Mouse (Mus musculus) MEL (cell line): ENCODE measurements at regions not wholly inside any gene's neighbourhood (a gene's known extent, or its start where the extent isn't known, plus 50 kb on each side); places are given as distances from the start of the nearest gene placed in this dataset.

Source experiments
- CTCF ChIP-seq, 3 experiments: IDR thresholded peaks in 2 of 3; conservative IDR thresholded peaks in 1 of 3; 2 replicates each; pipeline ENCODE4 v1.5.1; 2011 to 2012; ENCODE audit warnings: low read length in 3 of 3, low read depth in 2 of 3, mild to moderate bottlenecking in 2 of 3, improper control_type of control experiment in 1 of 3, inconsistent platforms in 1 of 3, mixed read lengths in 1 of 3, moderate library complexity in 1 of 3; ENCODE audit not compliant: control insufficient read depth in 1 of 3, insufficient read depth in 1 of 3, poor library complexity in 1 of 3, severe bottlenecking in 1 of 3
- E2F4 ChIP-seq: IDR thresholded peaks from 2 replicates; pipeline ENCODE4 v1.6.1; 2011; ENCODE audit warnings: low read depth, low read length, improper control_type of control experiment, borderline replicate concordance
- GATA1 ChIP-seq: IDR thresholded peaks from 2 replicates; pipeline ENCODE4 v1.6.1; 2011; ENCODE audit warnings: low read depth, low read length, improper control_type of control experiment
- HCFC1 ChIP-seq: IDR thresholded peaks from 2 replicates; pipeline ENCODE4 v1.6.1; 2012; ENCODE audit warnings: low read depth, mild to moderate bottlenecking, inconsistent platforms, low read length, improper control_type of control experiment, moderate library complexity
- MAFK ChIP-seq: IDR thresholded peaks from 2 replicates; pipeline ENCODE4 v1.6.1; 2011; ENCODE audit warnings: low read depth, mild to moderate bottlenecking, low read length, improper control_type of control experiment, borderline replicate concordance
- MXI1 ChIP-seq: IDR thresholded peaks from 2 replicates; pipeline ENCODE4 v1.6.1; 2011; ENCODE audit warnings: mild to moderate bottlenecking, low read depth, low read length, improper control_type of control experiment
- POLR2A ChIP-seq, 2 experiments: IDR thresholded peaks; 2 replicates each; pipeline ENCODE4 v1.6.1; 2011 to 2012; ENCODE audit warnings: low read length in 2 of 2, mild to moderate bottlenecking in 2 of 2, control low read depth in 1 of 2, improper control_type of control experiment in 1 of 2, low read depth in 1 of 2, moderate library complexity in 1 of 2; ENCODE audit not compliant: control insufficient read depth in 1 of 2, insufficient read depth in 1 of 2, poor library complexity in 1 of 2
- TBP ChIP-seq: IDR thresholded peaks from 2 replicates; pipeline ENCODE4 v1.8.0; 2011; ENCODE audit warnings: low read depth, low read length, improper control_type of control experiment
- TCF12 ChIP-seq: IDR thresholded peaks from 2 replicates; pipeline ENCODE4 v1.6.1; 2014; ENCODE audit warnings: low read depth, mild to moderate bottlenecking, inconsistent platforms, low read length, improper control_type of control experiment, moderate library complexity
- UBTF ChIP-seq: IDR thresholded peaks from 2 replicates; pipeline ENCODE4 v1.6.1; 2012; ENCODE audit warnings: low read depth, mild to moderate bottlenecking, inconsistent platforms, low read length, improper control_type of control experiment, moderate library complexity, borderline replicate concordance; ENCODE audit not compliant: insufficient read depth
- ZC3H11A ChIP-seq: IDR thresholded peaks from 2 replicates; pipeline ENCODE4 v1.6.1; 2012; ENCODE audit warnings: low read depth, mild to moderate bottlenecking, inconsistent platforms, low read length, improper control_type of control experiment

- TF ChIP-seq UBTF (no peak), E2F4 (no peak), POLR2A (IDR thresholded peaks at IDR 0.05; ENCODE audit: control insufficient read depth in 1 of 2, insufficient read depth in 1 of 2, low read depth in 1 of 2, low read length in 2 of 2, poor library complexity in 1 of 2) (no peak), CTCF (IDR thresholded peaks at IDR 0.05 in 2 of 3, conservative IDR thresholded peaks at IDR 0.05 in 1 of 3; ENCODE audit: control insufficient read depth in 1 of 3, insufficient read depth in 1 of 3, low read depth in 2 of 3, low read length in 3 of 3, poor library complexity in 1 of 3, severe bottlenecking in 1 of 3) (no peak), MXI1 (no peak), ZC3H11A (no peak), GATA1 (no peak), TCF12 (no peak), HCFC1 (no peak), MAFK (no peak), TBP (no peak)
Measured at GRCm38 (mm10) chr2:116165871-116166770, 100.5 kb upstream of the Meis2 start.
